Mouse (Mus musculus) embryo, embryonic 11.5 days (tissue): Measurements from ENCODE around the gene Fam189a1.

Experiments used
- DNase-seq: peaks from one replicate; pipeline ENCODE4 v3.0.0-alpha.2; 2012; ENCODE audit warnings: low read depth, low spot score

The Fam189a1 gene

DNA sequence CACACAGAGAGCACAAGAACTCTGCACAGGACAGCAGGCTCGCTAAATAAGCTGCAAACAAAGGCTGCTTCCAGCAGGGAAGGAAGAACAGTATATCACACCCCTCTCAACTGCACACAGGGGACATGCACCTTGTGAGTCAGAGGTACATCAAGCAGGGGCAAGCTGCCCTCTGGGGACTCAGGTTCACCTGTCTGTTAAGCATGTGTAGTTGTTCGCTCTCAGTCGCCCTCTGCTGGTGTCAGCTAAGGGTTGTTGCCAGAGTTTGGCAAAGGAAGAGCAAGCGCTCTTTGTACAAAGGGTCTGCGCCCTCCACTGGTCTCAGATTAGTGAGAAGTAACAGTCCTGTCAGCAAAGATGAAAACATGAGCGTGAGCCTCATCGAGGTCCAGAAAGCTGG is 426.6 kb downstream of the Fam189a1 start:
- peak; percentile 47 for DNase-seq

DNA sequence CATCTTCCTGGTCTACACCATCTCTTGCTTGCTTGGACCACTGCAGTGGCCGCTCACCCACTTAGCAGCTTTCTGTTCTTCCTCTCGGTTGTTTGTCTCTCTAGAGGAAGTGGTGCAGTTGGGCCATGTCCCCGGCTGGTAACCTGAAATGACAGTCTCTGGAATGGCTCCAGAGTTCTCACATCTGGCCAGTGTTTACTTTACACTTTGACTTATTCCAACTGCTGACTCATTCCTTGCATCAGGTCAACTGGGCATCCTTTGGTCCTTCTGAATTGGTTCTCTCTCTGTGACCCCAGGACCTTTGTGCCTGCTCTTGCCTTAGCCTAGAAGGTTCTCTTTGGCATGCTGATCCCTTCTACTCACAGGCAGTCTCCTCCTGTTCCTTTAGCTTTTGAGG is 427.6 kb downstream of the Fam189a1 start:
- DNase-seq = no peak

DNA sequence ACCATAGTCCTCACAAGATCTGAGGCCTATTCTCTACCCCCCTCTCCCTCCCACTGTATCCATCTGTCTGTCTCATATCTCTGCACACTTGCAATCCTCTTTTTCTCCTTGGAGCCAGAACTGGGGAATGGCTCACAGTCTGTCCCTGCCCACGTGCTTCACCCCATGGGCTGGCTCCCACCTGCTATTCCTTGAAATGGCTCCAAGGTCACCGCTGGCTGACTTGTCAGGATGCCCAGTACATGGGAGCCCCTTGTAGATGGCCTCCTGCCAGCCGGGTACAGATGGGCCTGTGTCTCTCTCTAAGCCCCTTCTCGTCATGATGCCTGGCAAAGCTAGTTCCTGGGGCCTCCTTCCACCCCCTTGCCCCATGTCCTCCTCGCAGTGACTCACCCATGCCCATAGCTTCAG is 428.2 kb downstream of the Fam189a1 start:
- DNase-seq = no peak

DNA sequence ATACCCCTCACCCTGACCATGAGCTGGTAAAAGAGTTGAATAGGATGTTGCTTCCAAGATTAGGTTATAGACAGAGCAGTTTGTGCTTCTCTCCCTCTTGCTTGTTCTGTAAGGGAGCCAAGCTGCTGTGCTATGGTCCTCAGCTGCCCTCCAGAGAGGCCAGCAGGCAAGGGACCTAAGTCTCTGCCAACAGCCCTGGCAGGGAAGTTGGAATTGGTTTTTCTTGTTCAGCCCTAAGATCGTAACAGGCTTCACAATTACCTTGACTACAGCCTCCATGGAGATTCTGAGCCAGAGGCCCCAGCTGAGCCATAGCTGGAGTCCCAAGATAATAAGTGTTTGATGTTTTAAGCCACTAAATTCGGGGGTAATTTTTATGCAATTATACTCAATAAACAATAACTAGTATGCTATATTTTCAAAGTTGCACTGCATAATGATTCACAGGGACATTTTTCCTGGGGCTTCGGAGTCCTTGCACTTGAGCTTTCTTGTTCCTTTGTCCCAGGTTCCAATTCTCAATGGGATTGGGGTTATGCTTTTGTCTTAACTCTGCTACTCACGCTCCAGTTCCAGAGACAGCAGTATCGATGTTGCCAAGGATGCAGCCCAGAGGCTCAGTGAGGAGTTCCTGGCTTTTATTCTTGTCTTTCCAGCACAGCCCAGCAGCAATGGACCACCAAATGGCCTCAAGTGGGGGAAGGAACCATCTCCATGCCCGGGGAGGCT is 430.2 kb downstream of the Fam189a1 start:
- DNase-seq = no peak

DNA sequence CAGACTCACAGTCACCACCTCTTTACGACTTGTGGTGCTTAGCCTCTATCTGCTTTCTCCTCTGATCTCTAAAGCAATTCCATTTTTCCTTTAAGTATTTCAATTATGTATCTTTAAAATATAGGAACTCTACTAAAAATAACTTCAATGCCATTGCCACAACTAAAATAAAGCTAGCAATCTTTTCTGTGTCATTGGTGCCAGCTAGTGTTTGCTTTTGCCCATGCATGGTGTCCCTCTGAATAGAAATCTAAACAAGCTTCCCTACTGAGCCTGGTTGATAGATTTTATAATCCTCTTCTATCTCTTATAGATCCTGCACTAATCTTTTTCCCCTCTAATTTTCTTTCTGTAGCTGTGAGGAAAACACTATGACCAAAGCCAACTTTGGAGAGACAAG is 432.0 kb downstream of the Fam189a1 start:
- no peak for DNase-seq

DNA sequence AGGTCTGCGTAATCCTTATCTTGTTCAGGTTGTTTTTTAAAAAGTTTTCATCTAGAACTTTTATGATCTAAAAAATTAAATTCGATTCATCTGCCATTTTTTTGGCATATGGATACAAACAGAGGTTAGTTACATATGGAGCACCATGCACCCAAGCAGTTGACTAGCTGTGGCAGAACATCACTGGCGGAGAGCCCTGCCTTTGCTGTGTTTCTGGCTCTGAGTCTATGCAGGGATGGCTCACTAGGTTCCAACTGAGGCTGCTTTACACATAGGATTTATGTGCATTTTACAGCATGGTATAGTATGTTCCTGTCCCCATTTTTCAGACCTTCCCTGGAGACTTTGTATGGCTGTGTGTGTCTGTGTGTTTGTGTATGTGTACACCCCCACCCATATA is 433.1 kb downstream of the Fam189a1 start:
- no peak for DNase-seq

DNA sequence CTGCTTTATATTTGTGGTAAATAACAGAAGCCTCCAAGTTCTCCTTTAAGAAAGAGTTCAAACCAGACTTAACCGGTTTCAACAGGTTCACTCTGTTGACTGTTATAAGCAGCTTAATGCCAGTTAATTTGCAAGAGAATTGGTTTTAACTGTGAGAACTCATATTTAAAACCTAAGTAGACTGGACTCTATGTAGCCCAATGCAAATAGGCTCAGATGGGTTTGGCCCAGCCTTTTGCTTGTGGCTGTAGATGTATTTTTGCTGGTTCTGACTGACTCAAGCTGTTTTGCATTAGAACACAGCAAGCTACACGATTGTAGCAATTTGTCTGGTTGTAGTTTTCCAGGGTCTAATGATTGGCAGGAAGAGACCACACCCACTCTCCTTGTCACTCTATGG is 440.1 kb downstream of the Fam189a1 start:
- DNase-seq = no peak

DNA sequence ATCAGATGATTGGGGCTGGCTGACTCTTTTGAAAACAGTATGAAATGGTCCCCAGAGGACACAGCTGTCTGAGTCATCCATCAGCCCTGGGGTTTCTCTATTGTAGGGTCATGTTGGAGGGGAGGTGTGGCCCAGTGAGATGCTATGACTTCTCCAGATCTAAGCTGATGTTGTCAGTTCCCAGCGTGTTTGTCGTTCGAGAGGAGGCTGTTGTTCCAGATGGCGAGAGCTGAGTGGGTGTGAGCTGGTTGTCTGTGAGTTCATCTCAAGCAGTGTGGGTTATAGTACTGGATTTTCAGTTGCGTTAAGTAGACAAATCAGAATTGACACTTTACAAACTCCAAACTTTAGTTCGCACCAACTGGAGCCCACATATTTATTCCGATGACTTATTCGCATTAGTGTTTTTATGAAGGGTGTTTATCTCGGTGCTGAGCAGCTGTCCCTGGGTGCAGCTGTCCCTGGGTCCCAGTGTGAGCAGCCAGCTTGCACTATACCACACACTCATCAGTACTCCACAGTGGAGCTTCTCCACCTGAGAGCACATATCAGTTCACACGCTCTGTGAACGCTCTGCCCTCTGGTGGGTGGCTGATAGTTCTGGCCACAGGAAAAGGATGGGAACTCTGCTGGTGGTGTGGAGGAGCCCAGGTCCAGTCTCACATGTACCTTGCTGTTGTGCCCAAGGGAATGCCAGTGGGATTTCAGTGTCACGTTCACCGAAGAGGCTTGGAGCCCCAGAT is 446.7 kb downstream of the Fam189a1 start:
- no peak for DNase-seq

DNA sequence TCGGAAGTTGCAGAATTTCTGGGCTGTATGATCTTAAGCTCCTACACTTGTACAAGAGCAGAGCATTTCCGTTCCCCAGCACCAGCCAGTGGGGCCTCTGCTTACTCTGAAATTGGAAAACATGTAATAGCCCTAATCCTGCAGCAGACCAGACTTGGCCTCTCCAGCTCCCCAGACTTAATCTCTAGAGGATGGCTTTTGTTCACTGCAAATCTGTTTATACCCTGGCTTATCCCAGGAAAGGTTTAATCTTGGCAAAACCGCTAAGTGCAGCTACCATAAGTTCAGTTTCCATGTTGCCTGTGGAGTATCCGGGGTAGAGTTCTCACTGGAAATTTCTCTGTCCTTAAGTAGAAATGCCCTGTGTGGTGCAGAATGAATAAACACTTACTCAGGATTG is 448.2 kb downstream of the Fam189a1 start:
- no peak for DNase-seq
